Mouse (Mus musculus) spleen, postnatal 10 days (tissue): ENCODE data around the gene Apobec2.

Experiments
- DNase-seq, 2 experiments: peaks; one replicate each; pipeline ENCODE4 v3.0.0; 2021 to 2022; ENCODE audit warnings: low spot score in 2 of 2

The Apobec2 gene

DNA sequence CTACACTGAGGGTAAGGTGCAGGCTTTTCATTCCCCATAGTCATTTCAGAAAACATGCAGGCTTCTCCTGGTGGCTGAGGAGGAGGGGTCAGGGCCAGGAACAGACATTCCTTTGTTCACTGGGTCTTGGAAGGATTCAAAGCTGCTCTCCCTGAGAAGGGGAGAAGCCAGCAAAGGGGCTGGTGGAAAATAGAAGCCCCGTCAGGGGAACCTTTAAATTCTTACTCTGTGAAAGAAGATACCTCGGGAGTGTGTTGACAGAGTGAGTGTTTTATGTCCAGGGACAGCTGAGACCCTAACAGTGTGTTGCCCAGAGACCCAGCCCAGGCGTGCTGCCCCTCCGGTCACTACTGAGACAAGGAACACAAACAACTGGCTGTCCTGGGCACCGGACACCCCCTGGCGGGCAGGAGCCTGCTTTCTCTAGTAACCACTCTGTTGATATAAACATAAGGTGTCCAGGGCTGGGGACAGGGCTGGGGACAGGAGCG is 4.7 kb upstream of the Apobec2 start:
- no peak for DNase-seq

- DNase-seq = no peak
Measured at GRCm38 (mm10) chr17:48436487-48436886, 3.8 kb upstream of the Apobec2 start.

DNA sequence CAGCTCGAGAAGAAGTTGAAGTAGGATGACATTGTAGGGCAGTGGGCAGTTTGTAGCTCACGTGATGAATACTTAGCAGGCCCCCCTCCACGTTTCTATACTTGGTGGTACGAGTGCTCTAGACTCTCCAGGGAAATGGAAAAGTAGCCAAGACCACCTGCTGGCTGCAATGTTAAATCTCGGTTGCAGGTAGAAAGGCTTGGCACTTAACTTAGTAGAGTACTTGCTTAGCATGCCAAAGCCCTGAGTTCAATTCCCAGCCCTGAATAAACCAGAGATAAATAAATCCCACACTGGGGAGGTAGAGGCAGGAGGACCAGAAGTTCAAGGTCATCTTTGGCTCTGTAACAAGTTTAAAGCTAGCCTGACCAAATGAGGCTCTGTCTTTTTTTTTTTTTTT is 1.7 kb upstream of the Apobec2 start:
- no peak for DNase-seq

DNA sequence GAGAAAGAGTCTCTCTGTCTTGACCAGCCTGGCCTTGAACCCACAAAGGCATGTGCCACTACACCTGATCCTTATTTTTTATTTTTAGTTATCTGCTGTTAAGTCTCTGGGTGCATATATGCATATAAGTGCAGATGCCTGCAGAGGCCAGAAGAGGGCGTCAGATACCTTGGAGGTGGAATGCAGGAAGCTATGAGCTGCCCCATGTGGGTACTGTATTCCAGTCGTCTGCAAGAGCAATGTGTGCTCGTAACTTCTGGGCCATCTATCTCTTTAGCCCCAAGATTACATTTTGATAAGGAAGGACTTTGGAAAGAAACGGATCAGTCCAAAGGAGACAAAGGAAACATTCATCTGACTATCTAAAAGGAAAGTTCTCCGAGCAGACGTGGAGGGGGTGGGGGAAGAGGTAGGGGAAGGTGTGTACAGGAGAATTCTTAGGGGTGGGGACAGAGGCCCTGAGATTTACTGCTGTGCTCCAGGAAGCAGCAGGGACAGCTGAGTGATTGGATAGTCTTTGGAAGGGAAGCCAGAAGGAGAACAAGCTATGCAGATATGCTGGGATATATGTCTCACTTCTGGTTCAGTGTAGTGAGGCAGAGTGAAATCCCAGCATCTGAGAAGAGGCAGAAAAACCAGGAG is 1.1 kb upstream of the Apobec2 start:
- no peak for DNase-seq

- no peak for DNase-seq
Measured at GRCm38 (mm10) chr17:48433006-48433655, 401 bp upstream of the Apobec2 start.

- DNase-seq = no peak
Measured at GRCm38 (mm10) chr17:48431054-48431453, 1.7 kb downstream of the Apobec2 start.

- no peak for DNase-seq
Measured at GRCm38 (mm10) chr17:48430394-48430793, 2.3 kb downstream of the Apobec2 start.

DNA sequence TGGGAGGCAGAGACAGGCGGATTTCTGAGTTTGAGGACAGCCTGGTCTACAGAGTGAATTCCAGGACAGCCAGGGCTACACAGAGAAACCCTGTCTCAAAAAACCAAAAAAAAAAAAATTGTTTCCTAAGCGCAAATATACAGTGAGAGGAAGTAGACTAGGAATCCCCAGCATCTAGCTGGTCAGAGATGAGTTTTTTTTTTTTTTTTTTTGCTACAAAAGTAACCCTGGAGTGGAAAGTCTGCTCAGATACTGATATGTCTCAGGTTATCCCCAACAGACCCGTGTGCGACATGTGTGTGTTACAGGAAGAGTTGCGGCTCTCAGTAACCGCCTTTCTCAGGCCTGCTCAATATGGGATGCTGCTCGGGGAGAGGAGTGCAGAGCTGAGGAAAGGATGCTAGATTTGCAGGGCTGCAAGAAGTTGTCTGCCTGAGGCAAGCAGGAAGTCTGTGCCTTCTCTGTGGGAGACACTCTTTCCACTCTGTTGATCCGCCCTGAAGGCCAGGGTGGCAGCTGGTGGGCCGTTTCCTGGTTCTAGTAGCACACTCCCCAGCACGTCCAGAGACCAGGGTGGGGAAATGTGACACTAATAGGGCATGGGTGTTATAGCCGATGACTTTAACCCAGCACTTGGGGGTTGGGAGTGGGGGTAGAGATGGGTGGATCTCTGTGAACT is 4.7 kb downstream of the Apobec2 start:
- peak in 1 of 2 experiments; percentile 61 for DNase-seq

DNA sequence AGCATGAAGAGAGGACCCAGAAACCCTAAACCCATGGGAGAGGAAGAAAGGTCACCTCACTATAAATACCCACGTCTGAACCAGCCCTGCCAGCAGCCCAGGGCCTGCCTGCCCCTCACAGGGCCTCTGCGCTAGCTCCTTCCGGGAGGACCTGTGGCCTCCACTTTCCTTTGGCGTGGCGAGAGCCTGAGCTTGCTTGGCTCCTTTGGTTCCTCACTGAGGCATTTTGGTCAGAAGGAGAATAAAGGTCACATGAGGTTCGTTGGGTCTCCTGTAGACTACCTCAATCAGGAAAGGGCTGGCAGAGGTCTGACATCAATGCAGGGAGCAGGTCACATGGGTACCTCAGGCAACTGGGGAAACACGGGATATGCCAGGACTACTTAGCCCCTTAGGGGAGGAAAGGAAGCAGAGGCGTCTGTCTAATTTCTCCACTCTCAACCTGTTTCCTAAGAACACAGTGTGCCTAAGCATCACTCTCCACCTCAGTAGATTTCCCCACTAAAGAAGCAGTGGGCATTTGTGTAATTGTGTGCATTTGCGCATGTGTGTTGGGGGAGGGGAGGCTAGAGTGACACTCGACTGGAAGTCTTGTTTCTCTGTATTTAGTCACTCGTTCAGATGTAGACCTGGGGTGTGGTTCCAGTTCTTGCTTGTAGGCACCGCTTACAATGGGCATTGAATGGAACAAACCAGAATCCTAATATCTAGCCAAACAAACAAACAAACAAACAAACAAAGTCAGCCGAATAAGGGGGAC is 5.6 kb downstream of the Apobec2 start:
- DNase-seq = peak in 1 of 2 experiments; percentile 61

GRCm38 (mm10) chr17:48425823-48426612 is 6.7 kb downstream of the Apobec2 start:
- DNase-seq = peak in 1 of 2 experiments; percentile 64

GRCm38 (mm10) chr17:48424237-48424636 is 8.5 kb downstream of the Apobec2 start:
- DNase-seq = no peak

DNA sequence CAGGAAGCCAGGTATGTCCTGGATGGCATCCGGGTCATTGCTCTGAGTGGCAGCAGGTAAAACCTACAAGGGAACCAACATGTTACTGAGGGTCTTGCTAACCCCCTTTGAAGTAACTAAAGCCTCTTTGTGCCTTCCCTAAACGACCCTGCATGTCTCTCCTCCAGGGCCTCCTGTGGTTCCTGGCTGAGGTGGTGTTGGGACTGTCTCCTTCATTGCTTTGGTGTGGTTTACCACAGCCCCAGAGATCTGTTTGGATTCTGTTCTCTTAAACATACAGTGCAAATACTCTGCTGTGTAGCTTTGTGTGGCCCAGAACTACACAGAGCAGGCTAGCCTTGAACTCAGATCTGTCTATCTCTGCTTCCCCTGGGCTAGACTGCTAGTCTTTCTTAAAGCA is 13.2 kb downstream of the Apobec2 start:
- DNase-seq = no peak

DNA sequence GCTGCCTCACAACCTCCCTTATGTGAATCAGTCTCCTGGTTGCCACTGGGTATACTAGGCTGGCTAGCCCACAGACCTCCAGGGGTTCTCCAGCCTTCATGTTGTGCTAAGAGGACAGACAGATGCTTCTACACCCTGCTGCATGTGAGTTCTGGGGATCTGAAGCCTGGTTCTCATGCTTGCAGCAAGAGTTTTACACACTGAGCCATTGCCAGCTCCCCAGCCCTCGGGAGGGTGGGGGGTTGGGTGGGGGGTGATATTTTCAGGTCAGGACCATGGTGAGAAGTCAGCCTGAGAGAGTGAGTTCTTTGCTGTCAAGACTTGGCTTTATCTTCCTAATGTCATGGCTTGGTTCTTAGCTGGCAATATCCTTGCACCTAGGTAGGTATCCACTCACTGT is 13.9 kb downstream of the Apobec2 start:
- DNase-seq = no peak

- no peak for DNase-seq
Measured at GRCm38 (mm10) chr17:48418174-48418573, 14.6 kb downstream of the Apobec2 start.

- no peak for DNase-seq
Measured at GRCm38 (mm10) chr17:48417521-48417920, 15.2 kb downstream of the Apobec2 start.

GRCm38 (mm10) chr17:48416425-48417195 is 16.1 kb downstream of the Apobec2 start:
- DNase-seq = peak; percentile 57 to 81

DNA sequence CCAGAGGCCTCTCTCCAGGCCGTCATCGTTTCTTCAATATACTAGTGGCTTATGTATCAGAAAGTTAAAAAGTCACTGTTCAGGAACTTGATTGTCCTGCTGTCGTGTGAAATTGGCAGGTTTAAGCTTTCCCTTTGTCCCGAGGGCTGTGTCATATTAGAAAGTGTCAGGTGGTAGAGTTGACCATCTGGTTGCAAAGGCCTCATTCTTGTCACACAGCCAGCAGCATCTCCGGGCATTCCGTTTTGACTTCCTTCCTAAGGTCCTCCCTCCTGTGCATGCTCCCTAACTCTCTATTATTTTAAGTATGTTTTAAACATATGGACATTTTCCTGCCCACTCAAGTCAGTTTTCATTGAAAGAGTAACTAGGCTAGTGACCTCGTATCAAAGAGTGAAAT is 16.7 kb downstream of the Apobec2 start:
- DNase-seq = no peak

- no peak for DNase-seq
Measured at GRCm38 (mm10) chr17:48411241-48411640, 21.5 kb downstream of the Apobec2 start.

DNA sequence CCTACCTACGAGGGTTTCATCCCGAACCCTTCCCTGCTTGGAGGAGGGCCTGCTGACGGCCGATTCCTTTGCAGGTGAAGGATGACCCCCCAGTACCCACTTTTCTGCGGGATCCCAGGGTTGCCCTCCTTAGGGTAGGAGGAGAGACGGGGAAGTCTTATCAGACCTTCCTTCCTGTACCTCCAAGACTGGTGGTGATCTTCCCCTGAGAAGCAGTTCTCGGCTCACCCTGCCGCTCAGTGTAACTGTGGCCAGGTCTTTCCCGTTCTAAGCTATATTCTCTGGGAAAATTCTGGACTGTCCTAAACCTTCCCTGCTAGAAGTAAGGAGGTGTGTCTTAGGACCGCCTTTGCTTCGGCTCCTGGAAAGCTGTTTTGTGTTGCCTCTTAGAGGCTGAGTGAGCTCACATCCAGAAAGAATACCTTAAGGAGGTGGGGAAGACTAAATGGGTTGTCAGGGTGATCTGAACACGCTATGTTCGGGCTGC is 22.4 kb downstream of the Apobec2 start:
- DNase-seq = no peak
